Mouse (Mus musculus) erythroblast, embryonic 14.5 days (primary cell): ENCODE data around the gene Tdrd7.

Source experiments
- GATA1 ChIP-seq: IDR thresholded peaks from 2 replicates; pipeline ENCODE4 v1.6.1; 2012; ENCODE audit warnings: low read length, inconsistent platforms, mixed read lengths
- TAL1 ChIP-seq: IDR thresholded peaks from 3 replicates; pipeline ENCODE4 v1.6.1; 2012; ENCODE audit warnings: low read length, inconsistent platforms, mixed read lengths

DNA sequence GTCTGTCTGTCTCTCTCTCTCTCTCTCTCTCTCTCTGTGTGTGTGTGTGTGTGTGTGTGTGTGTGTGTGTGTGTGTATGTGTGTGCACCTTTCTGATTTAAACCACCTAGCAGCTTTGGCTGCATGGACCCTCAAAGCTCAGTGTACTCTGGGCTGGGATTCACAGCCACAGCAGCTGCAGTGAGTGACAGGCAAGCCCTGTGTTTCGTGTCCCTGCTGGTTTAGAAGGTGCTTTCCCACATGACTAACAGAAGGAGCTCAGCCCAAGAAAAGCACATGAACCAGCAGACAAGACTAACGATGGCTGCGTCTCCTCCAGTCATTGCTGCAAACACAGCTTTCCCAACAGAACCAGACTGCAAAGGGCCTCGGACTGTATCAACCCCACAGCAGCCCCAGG, 82.8 kb downstream of the Tdrd7 start:
- no peak for TF ChIP-seq TAL1
- no peak for TF ChIP-seq GATA1
